Mouse (Mus musculus) MEL (cell line): Measurements from ENCODE around the gene Nrl. TPM values are rescaled to one million over a fixed set of nuclear protein-coding genes. Genes with fewer than 3 reads are reported as not detected.

Source experiments
- DNase-seq: peaks from one replicate; pipeline ENCODE4 v3.0.0; 2011; ENCODE audit warnings: low read depth, low spot score
- H3K27ac ChIP-seq: 2 replicates; pipeline ENCODE4 v1.5.1; 2012; ENCODE audit warnings: low read depth, mild to moderate bottlenecking, control low read depth, low read length, moderate library complexity; ENCODE audit not compliant: control insufficient read depth
- H3K27me3 ChIP-seq, 2 experiments: fragments of 150-350 bp in 1 of 2; sonication (generic) in 1 of 2; 2 replicates each; pipeline ENCODE4 v1.6.1; 2012; ENCODE audit warnings: low read length in 2 of 2, mild to moderate bottlenecking in 2 of 2, improper control_type of control experiment in 1 of 2, moderate library complexity in 1 of 2; ENCODE audit not compliant: insufficient read depth in 2 of 2, control insufficient read depth in 1 of 2
- H3K36me3 ChIP-seq, 2 experiments: 2 replicates each; pipeline ENCODE4 v1.6.1; 2012 to 2014; ENCODE audit warnings: low read length in 2 of 2, improper control_type of control experiment in 1 of 2, inconsistent platforms in 1 of 2, mild to moderate bottlenecking in 1 of 2; ENCODE audit not compliant: insufficient read depth in 2 of 2, control insufficient read depth in 1 of 2
- H3K4me1 ChIP-seq, 2 experiments: fragments of 150-350 bp in 1 of 2; sonication (generic) in 1 of 2; 2 replicates each; pipeline ENCODE4 v1.6.1; 2012; ENCODE audit warnings: low read length in 2 of 2, improper control_type of control experiment in 1 of 2, mild to moderate bottlenecking in 1 of 2; ENCODE audit not compliant: insufficient read depth in 2 of 2, control insufficient read depth in 1 of 2
- H3K4me3 ChIP-seq, 2 experiments: fragments of 150-350 bp in 1 of 2; sonication (generic) in 1 of 2; 2 replicates each; pipeline ENCODE4 v1.5.1; 2012; ENCODE audit warnings: low read depth in 2 of 2, low read length in 2 of 2, mild to moderate bottlenecking in 2 of 2, moderate library complexity in 2 of 2, control low read depth in 1 of 2, improper control_type of control experiment in 1 of 2; ENCODE audit not compliant: control insufficient read depth in 1 of 2, insufficient read depth in 1 of 2
- H3K79me2 ChIP-seq: 2 replicates; pipeline ENCODE4 v1.6.1; 2012; ENCODE audit warnings: mild to moderate bottlenecking, low read length, moderate library complexity; ENCODE audit not compliant: control insufficient read depth, poor library complexity, insufficient read depth
- H3K9ac ChIP-seq: 2 replicates; pipeline ENCODE4 v1.6.1; 2012; ENCODE audit warnings: low read depth, mild to moderate bottlenecking, control low read depth, low read length, moderate library complexity; ENCODE audit not compliant: control insufficient read depth, poor library complexity, severe bottlenecking
- H3K9me3 ChIP-seq: fragments of 150-350 bp; sonication (generic); replicated peaks from 2 replicates; pipeline ENCODE4 v1.6.1; 2012; ENCODE audit warnings: mild to moderate bottlenecking, low read length, improper control_type of control experiment, moderate library complexity; ENCODE audit not compliant: insufficient read depth
- BHLHE40 ChIP-seq: IDR thresholded peaks from 2 replicates; pipeline ENCODE4 v1.6.1; 2012; ENCODE audit warnings: low read depth, mild to moderate bottlenecking, inconsistent platforms, low read length, improper control_type of control experiment, borderline replicate concordance
- CHD2 ChIP-seq: IDR thresholded peaks from 2 replicates; pipeline ENCODE4 v1.6.1; 2011; ENCODE audit warnings: low read length, improper control_type of control experiment
- CTCF ChIP-seq, 3 experiments: IDR thresholded peaks in 2 of 3; conservative IDR thresholded peaks in 1 of 3; 2 replicates each; pipeline ENCODE4 v1.5.1; 2011 to 2012; ENCODE audit warnings: low read length in 3 of 3, low read depth in 2 of 3, mild to moderate bottlenecking in 2 of 3, improper control_type of control experiment in 1 of 3, inconsistent platforms in 1 of 3, mixed read lengths in 1 of 3, moderate library complexity in 1 of 3; ENCODE audit not compliant: control insufficient read depth in 1 of 3, insufficient read depth in 1 of 3, poor library complexity in 1 of 3, severe bottlenecking in 1 of 3
- E2F4 ChIP-seq: IDR thresholded peaks from 2 replicates; pipeline ENCODE4 v1.6.1; 2011; ENCODE audit warnings: low read depth, low read length, improper control_type of control experiment, borderline replicate concordance
- ELF1 ChIP-seq: IDR thresholded peaks from 2 replicates; pipeline ENCODE4 v1.6.1; 2014; ENCODE audit warnings: low read depth, mild to moderate bottlenecking, inconsistent platforms, low read length, improper control_type of control experiment, moderate library complexity
- GATA1 ChIP-seq: IDR thresholded peaks from 2 replicates; pipeline ENCODE4 v1.6.1; 2011; ENCODE audit warnings: low read depth, low read length, improper control_type of control experiment
- MAFK ChIP-seq: IDR thresholded peaks from 2 replicates; pipeline ENCODE4 v1.6.1; 2011; ENCODE audit warnings: low read depth, mild to moderate bottlenecking, low read length, improper control_type of control experiment, borderline replicate concordance
- MAX ChIP-seq: IDR thresholded peaks from 2 replicates; pipeline ENCODE4 v1.6.1; 2011; ENCODE audit warnings: low read length, improper control_type of control experiment
- MEF2A ChIP-seq: IDR thresholded peaks from 2 replicates; pipeline ENCODE4 v1.6.1; 2014; ENCODE audit warnings: low read depth, mild to moderate bottlenecking, inconsistent platforms, low read length, improper control_type of control experiment; ENCODE audit not compliant: poor library complexity, insufficient replicate concordance, severe bottlenecking; ENCODE audit errors: extremely low read depth
- MYB ChIP-seq: IDR thresholded peaks from 2 replicates; pipeline ENCODE4 v1.6.1; 2011; ENCODE audit warnings: mild to moderate bottlenecking, low read depth, low read length, improper control_type of control experiment
- MYC ChIP-seq: IDR thresholded peaks from 2 replicates; pipeline ENCODE4 v1.6.1; 2011; ENCODE audit warnings: low read depth, mild to moderate bottlenecking, low read length, improper control_type of control experiment, moderate library complexity
- NELFE ChIP-seq: IDR thresholded peaks from 2 replicates; pipeline ENCODE4 v1.6.1; 2011; ENCODE audit warnings: low read depth, low read length, improper control_type of control experiment
- POLR2AphosphoS2 ChIP-seq: IDR thresholded peaks from 2 replicates; pipeline ENCODE4 v1.6.1; 2011; ENCODE audit warnings: low read length, improper control_type of control experiment
- RCOR1 ChIP-seq: IDR thresholded peaks from 2 replicates; pipeline ENCODE4 v1.6.1; 2012; ENCODE audit warnings: low read depth, mild to moderate bottlenecking, inconsistent platforms, low read length, improper control_type of control experiment
- USF1 ChIP-seq: IDR thresholded peaks from 2 replicates; pipeline ENCODE4 v1.6.1; 2014; ENCODE audit warnings: low read depth, mild to moderate bottlenecking, inconsistent platforms, low read length, improper control_type of control experiment, moderate library complexity
- ZC3H11A ChIP-seq: IDR thresholded peaks from 2 replicates; pipeline ENCODE4 v1.6.1; 2012; ENCODE audit warnings: low read depth, mild to moderate bottlenecking, inconsistent platforms, low read length, improper control_type of control experiment
- ZMIZ1 ChIP-seq: IDR thresholded peaks from 2 replicates; pipeline ENCODE4 v1.6.1; 2012; ENCODE audit warnings: low read depth, mild to moderate bottlenecking, inconsistent platforms, low read length, improper control_type of control experiment, moderate library complexity
- polyA plus RNA-seq, 2 experiments: library from polyadenylated mRNA; stranded (reverse) in 1 of 2; unstranded in 1 of 2; fragments of >175 nt in 1 of 2; fragments of >200 nt in 1 of 2; gene quantifications; 2 replicates each; pipeline versions ENCODE4 v1.2.1 to v1.2.4; 2012; ENCODE audit warnings: low replicate concordance in 2 of 2, low read depth in 1 of 2; ENCODE audit not compliant: insufficient read length in 2 of 2, insufficient read depth in 1 of 2, missing spikeins in 1 of 2
- total RNA-seq: library from RNA; depleted of rRNA; stranded (reverse); fragments of 300-350 nt; gene quantifications from 2 replicates; pipeline ENCODE4 v1.2.3, GENCODE M21; 2012

The Nrl gene
- total and polyA plus RNA-seq, 3 experiments = not detected

DNA sequence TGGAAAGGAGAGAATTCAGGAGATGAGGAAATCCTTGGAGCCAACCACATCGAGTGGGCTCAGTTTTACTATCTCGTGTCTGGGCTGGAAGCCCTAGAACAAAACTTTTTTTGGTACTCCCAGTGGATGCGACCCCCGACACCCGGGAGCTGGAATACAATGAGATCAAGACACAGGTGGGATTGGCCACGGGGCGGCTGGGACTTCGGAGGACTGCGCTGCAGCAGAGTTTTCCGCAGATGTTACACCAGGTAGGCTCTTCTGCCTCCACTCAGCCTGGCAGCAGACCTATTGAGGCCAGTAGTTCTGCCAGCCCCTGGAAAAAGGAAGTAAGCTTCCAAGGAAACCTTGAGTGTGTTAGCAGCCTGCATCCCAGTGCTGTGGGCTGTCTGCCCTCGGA, 38.5 kb upstream of the Nrl start:
- DNase-seq = no peak
- TF ChIP-seq MEF2A (no peak), RCOR1 (no peak), POLR2AphosphoS2 (no peak), ZC3H11A (no peak), USF1 (no peak), MYC (no peak), MAX (no peak)
- Histone ChIP-seq H3K79me2 (no peaks in the 10 kb centered on the region; the same call in none of the 2 replicates), H3K4me3 (no peak overlapping the region), H3K9ac (no peak overlapping the region), H3K27me3 (no peaks in the 10 kb centered on the region), H3K9me3 (no peaks in the 10 kb centered on the region), H3K36me3 (peaks cover 0 to 10% of the 10 kb centered on the region in 2 experiments; a peak in 2 of 4 replicates), H3K4me1 (peaks cover under 1 to 12% of the 10 kb centered on the region in 2 experiments; a peak in 3 of 4 replicates), H3K27ac (no peak overlapping the region)

DNA sequence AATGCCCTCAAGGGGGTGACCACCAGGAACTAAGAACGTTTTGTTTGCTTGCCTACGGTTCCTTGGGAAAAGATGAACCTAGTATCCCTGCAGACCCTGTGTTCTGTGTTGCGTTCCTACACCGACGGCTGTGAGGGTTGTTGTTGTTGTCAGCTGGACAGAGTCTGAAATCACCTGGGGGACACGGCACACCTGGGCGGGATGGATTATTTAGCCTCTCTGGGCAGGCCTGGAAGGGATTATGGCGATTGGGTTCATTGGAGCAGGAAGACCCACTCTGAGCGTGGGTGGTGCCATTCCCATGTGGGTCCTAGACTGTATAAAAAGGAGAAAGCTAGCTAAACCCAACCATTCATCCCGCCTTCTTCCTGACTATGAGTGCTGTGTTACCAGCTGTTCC, 37.1 kb upstream of the Nrl start:
- H3K27ac ChIP-seq = no peak overlapping the region
- H3K27me3 ChIP-seq = no peaks in the 10 kb centered on the region
- H3K79me2 ChIP-seq = no peaks in the 10 kb centered on the region; the same call in none of the 2 replicates
- H3K4me1 ChIP-seq = peaks cover 7 to 18% of the 10 kb centered on the region in 2 experiments; a peak in 3 of 4 replicates
- H3K36me3 ChIP-seq = peaks cover 0 to 18% of the 10 kb centered on the region in 2 experiments; a peak in 2 of 4 replicates
- H3K9me3 ChIP-seq = no peaks in the 10 kb centered on the region
- H3K4me3 ChIP-seq = no peak overlapping the region
- TF ChIP-seq ZC3H11A = no peak
- TF ChIP-seq ELF1 = no peak
- TF ChIP-seq ZMIZ1 = no peak
- TF ChIP-seq GATA1 = no peak
- no peak for TF ChIP-seq CHD2
- no peak for TF ChIP-seq CTCF (IDR thresholded peaks at IDR 0.05 in 2 of 3, conservative IDR thresholded peaks at IDR 0.05 in 1 of 3; ENCODE audit: control insufficient read depth in 1 of 3, insufficient read depth in 1 of 3, low read depth in 2 of 3, low read length in 3 of 3, poor library complexity in 1 of 3, severe bottlenecking in 1 of 3)
- TF ChIP-seq USF1 = no peak
- TF ChIP-seq MYB = no peak
- TF ChIP-seq RCOR1 = no peak
- TF ChIP-seq E2F4 = no peak
- no peak for TF ChIP-seq NELFE
- TF ChIP-seq BHLHE40 = no peak
- TF ChIP-seq POLR2AphosphoS2 = no peak
- no peak for TF ChIP-seq MAFK
- no peak overlapping the region for H3K9ac ChIP-seq
- no peak for DNase-seq
